Mouse (Mus musculus) CH12.LX (cell line): ENCODE results near the gene Ndn. TPM values are rescaled to one million over a fixed set of nuclear protein-coding genes. Genes with fewer than 3 reads are reported as not detected.

Experiments used
- DNase-seq: peaks from one replicate; pipeline ENCODE4 v3.0.0-alpha.2; 2013; ENCODE audit errors: extremely low read depth
- H3K27ac ChIP-seq: 2 replicates; pipeline ENCODE4 v1.5.1; 2012; ENCODE audit warnings: low read depth, mild to moderate bottlenecking, control low read depth, moderate library complexity; ENCODE audit not compliant: insufficient read depth
- H3K27me3 ChIP-seq: replicated peaks from 2 replicates; pipeline ENCODE3; 2012; ENCODE audit warnings: inconsistent platforms
- H3K36me3 ChIP-seq, 2 experiments: replicated peaks in 1 of 2; 2 replicates each; pipeline versions ENCODE3 to v1.6.1; 2012; ENCODE audit warnings: inconsistent platforms in 1 of 2, low read length in 1 of 2, mild to moderate bottlenecking in 1 of 2, mixed read lengths in 1 of 2, moderate library complexity in 1 of 2; ENCODE audit not compliant: control insufficient read depth in 1 of 2, insufficient read depth in 1 of 2
- H3K4me1 ChIP-seq, 2 experiments: 2 replicates each; pipeline ENCODE4 v1.6.1; 2012; ENCODE audit warnings: inconsistent platforms in 1 of 2, moderate library complexity in 1 of 2; ENCODE audit not compliant: insufficient read depth in 2 of 2, control insufficient read depth in 1 of 2
- H3K4me2 ChIP-seq: 2 replicates; pipeline ENCODE4 v1.6.1; 2012; ENCODE audit warnings: low read depth, mild to moderate bottlenecking, control low read depth; ENCODE audit not compliant: poor library complexity, insufficient read depth, severe bottlenecking
- H3K4me3 ChIP-seq, 3 experiments: fragments of 150-350 bp in 1 of 3; sonication (generic) in 1 of 3; replicated peaks in 1 of 3; 2 replicates each; pipeline versions ENCODE3 to v1.5.1; 2011 to 2012; ENCODE audit warnings: low read depth in 2 of 3, low read length in 2 of 3, mild to moderate bottlenecking in 2 of 3, moderate library complexity in 2 of 3, control low read depth in 1 of 3, improper control_type of control experiment in 1 of 3, inconsistent platforms in 1 of 3, mixed read lengths in 1 of 3; ENCODE audit not compliant: poor library complexity in 1 of 3
- H3K79me2 ChIP-seq: replicated peaks from 2 replicates; pipeline ENCODE4 v1.6.1; 2012; ENCODE audit warnings: mild to moderate bottlenecking, moderate library complexity; ENCODE audit not compliant: control insufficient read depth, poor library complexity, insufficient read depth, severe bottlenecking; ENCODE audit errors: extremely low read depth
- H3K9ac ChIP-seq: 2 replicates; pipeline ENCODE4 v1.6.1; 2012; ENCODE audit warnings: low read depth, mild to moderate bottlenecking, control low read depth, moderate library complexity; ENCODE audit not compliant: insufficient read depth
- H3K9me3 ChIP-seq: replicated peaks from 2 replicates; pipeline ENCODE3; 2012; ENCODE audit warnings: low read length, inconsistent platforms, mixed read lengths
- BHLHE40 ChIP-seq: IDR thresholded peaks from 2 replicates; pipeline ENCODE4 v1.6.1; 2011; ENCODE audit warnings: mild to moderate bottlenecking, low read depth, low read length, improper control_type of control experiment
- ELF1 ChIP-seq: IDR thresholded peaks from 2 replicates; pipeline ENCODE4 v1.6.1; 2014; ENCODE audit warnings: low read depth, mild to moderate bottlenecking, inconsistent platforms, low read length, improper control_type of control experiment
- GABPA ChIP-seq: IDR thresholded peaks from 2 replicates; pipeline ENCODE4 v1.6.1; 2012; ENCODE audit warnings: low read depth, low read length, improper control_type of control experiment, inconsistent platforms; ENCODE audit not compliant: insufficient replicate concordance
- HCFC1 ChIP-seq: IDR thresholded peaks from 2 replicates; pipeline ENCODE4 v1.6.1; 2012; ENCODE audit warnings: low read depth, mild to moderate bottlenecking, inconsistent platforms, low read length, improper control_type of control experiment
- MYC ChIP-seq: IDR thresholded peaks from 2 replicates; pipeline ENCODE4 v1.6.1; 2011; ENCODE audit warnings: low read depth, mild to moderate bottlenecking, improper control_type of control experiment, low read length
- NELFE ChIP-seq: IDR thresholded peaks from 2 replicates; pipeline ENCODE4 v1.6.1; 2011; ENCODE audit warnings: low read depth, low read length, improper control_type of control experiment
- PAX5 ChIP-seq: IDR thresholded peaks from 2 replicates; pipeline ENCODE4 v1.6.1; 2012; ENCODE audit warnings: low read length, inconsistent platforms, mixed read lengths
- POLR2A ChIP-seq: IDR thresholded peaks from 2 replicates; pipeline ENCODE4 v1.6.1; 2011; ENCODE audit warnings: low read depth, mild to moderate bottlenecking, improper control_type of control experiment, low read length
- SIN3A ChIP-seq: IDR thresholded peaks from 2 replicates; pipeline ENCODE4 v1.6.1; 2012; ENCODE audit warnings: low read length, improper control_type of control experiment, inconsistent platforms
- SMC3 ChIP-seq: IDR thresholded peaks from 2 replicates; pipeline ENCODE4 v1.6.1; 2011; ENCODE audit warnings: low read depth, low read length, improper control_type of control experiment
- UBTF ChIP-seq: IDR thresholded peaks from 2 replicates; pipeline ENCODE4 v1.6.1; 2012; ENCODE audit warnings: low read depth, mild to moderate bottlenecking, inconsistent platforms, low read length, improper control_type of control experiment, moderate library complexity
- ZC3H11A ChIP-seq: IDR thresholded peaks from 2 replicates; pipeline ENCODE4 v1.6.1; 2012; ENCODE audit warnings: low read depth, mild to moderate bottlenecking, inconsistent platforms, low read length, improper control_type of control experiment
- ZKSCAN1 ChIP-seq: IDR thresholded peaks from 2 replicates; pipeline ENCODE4 v1.6.1; 2012; ENCODE audit warnings: low read depth, inconsistent platforms, low read length, improper control_type of control experiment, borderline replicate concordance
- ZMIZ1 ChIP-seq: IDR thresholded peaks from 2 replicates; pipeline ENCODE4 v1.6.1; 2012; ENCODE audit warnings: low read depth, mild to moderate bottlenecking, inconsistent platforms, low read length, improper control_type of control experiment
- dilution Hi-C: fragments of 300-500 bp; cut with MboI; formaldehyde crosslinking; loops from 2 replicates; pipeline ENCODE4 v1.14.3; 2020; ENCODE audit warnings: low sequenced_read_pairs; ENCODE audit not compliant: extremely low pct_unique_long_range_greater_than_20kb, extremely low pct_ligation_motif_present
- in situ Hi-C: fragments of 300-500 bp; cut with MboI; formaldehyde crosslinking; loops from 3 replicates; pipeline ENCODE4 v1.14.3; 2019; ENCODE audit warnings: low sequenced_read_pairs, low pct_ligation_motif_present, low pct_unique_long_range_greater_than_20kb, mixed read lengths
- polyA plus RNA-seq: library from polyadenylated mRNA; unstranded; fragments of >175 nt; gene quantifications from 2 replicates; pipeline ENCODE4 v1.2.1, GENCODE M21; 2012; ENCODE audit warnings: low read depth; ENCODE audit not compliant: insufficient read length
- total RNA-seq, 2 experiments: library from RNA; depleted of rRNA; stranded (reverse); fragments of 300-350 nt in 1 of 2; fragments of >200 nt in 1 of 2; gene quantifications; 2 replicates each; pipeline ENCODE4 v1.2.3; 2012 to 2014

The Ndn gene
- total and polyA plus RNA-seq, 3 experiments: not detected

DNA sequence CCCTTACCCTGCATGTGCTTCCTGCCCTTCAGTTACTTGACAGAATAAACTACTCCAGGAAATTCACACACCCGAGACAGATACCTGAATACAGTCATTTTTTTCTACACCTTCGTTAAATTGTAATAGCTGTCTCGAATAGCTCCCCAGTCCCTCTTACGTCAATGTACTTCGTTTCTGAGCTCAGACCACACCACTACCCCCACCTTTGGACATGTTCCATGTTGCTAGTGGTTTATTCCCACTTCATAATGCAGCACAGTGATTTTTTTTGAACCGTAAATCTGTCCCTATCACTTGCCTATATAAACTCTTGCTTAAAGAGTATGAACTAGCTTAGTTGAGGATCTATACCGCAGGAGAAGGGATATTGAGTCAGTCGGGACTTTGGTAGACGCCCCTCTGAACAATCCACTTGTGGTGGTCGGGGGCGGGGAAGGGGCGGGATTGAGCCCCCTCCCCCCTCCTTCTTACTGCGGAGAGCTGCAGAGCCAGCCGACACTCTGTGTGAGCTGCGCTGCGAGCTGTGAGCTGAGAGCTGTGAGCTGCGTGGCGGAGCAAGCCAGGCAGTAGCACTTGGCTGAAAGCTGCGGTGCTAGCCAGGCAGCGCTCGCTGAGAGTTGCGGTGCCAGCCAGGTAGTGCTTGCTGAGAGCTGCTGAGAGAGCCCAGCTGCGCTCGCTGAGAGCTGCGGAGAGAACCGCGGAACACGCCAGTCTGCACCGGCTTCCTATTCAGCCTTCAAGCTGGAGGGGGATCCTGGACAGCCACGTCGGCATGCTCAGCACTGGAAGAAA lies 30.3 kb downstream of the Ndn start, which contains the start of gene Magel2:
Magel2 (plus strand) TSS at position 501 of the 795 bp plus-strand sequence.
- in situ Hi-C loops: loop anchor here (25.0 kb wide), 1 partner anchor 139 kb away; no protein-coding TSS in a partner anchor
- no peak for DNase-seq

DNA sequence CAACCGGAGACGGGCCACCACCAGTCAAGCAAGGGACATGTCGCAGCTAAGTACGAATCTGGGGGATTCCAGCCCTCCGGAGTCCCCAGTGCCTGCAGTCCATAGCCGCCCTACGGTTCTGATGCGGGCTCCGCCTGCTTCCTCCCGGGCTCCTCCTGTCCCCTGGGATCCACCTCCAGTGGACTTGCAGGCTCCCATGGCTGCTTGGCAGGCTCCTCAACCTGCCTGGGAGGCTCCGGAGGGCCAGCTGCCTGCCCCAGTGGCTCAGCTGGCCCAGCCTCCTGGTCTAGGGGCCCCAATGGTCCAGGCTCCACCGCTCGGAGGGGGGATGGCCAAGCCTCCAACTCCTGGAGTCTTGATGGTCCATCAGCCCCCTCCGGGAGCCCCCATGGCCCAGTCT lies 30.9 kb downstream of the Ndn start:
- TF ChIP-seq ZKSCAN1 (no peak), ZMIZ1 (no peak), ELF1 (no peak), SIN3A (no peak), NELFE (no peak), UBTF (no peak), PAX5 (no peak), MYC (no peak)
- dilution Hi-C loops (no loop called here), in situ Hi-C loops (loop anchor here (25.0 kb wide), 1 partner anchor 140 kb away; no protein-coding TSS in a partner anchor)
- H3K36me3 ChIP-seq: no peaks in the 10 kb centered on the region
- no peaks in the 10 kb centered on the region for H3K27me3 ChIP-seq
- no peaks in the 10 kb centered on the region for H3K79me2 ChIP-seq
- no peak overlapping the region for H3K4me3 ChIP-seq
- no peak overlapping the region for H3K9ac ChIP-seq
- peaks cover 65% of the 10 kb centered on the region for H3K9me3 ChIP-seq
- no peak overlapping the region for H3K4me2 ChIP-seq
- DNase-seq: no peak
- no peak overlapping the region for H3K27ac ChIP-seq
- no peaks in the 10 kb centered on the region for H3K4me1 ChIP-seq

More for the DNA sequence above, 30.3 kb downstream of the Ndn start, which contains the start of gene Magel2:
- H3K79me2 ChIP-seq: no peaks in the 10 kb centered on the region
- peaks cover 61% of the 10 kb centered on the region for H3K9me3 ChIP-seq
- no peaks in the 10 kb centered on the region for H3K27me3 ChIP-seq
- H3K4me2 ChIP-seq: no peak within 1 kb of the TSS
- TF ChIP-seq HCFC1 (no peak), ELF1 (no peak), SMC3 (no peak), SIN3A (no peak), UBTF (no peak), BHLHE40 (no peak), PAX5 (no peak), POLR2A (no peak), ZC3H11A (no peak), GABPA (no peak)
- H3K4me1 ChIP-seq: no peaks in the 10 kb centered on the region
- no peak within 1 kb of the TSS for H3K4me3 ChIP-seq
- dilution Hi-C loops: no loop called here
- H3K9ac ChIP-seq: no peak within 1 kb of the TSS
- no peaks in the 10 kb centered on the region for H3K36me3 ChIP-seq
- no peak within 1 kb of the TSS for H3K27ac ChIP-seq
